Mouse (Mus musculus) bone marrow macrophage, adult 2 months (primary cell): ENCODE data around the gene Ccnd1.

Experiments
- CTCF ChIP-seq: IDR thresholded peaks from 2 replicates; pipeline ENCODE4 v1.5.1; 2012; ENCODE audit warnings: low read depth, mild to moderate bottlenecking, low read length, moderate library complexity
- POLR2A ChIP-seq: IDR thresholded peaks from 2 replicates; pipeline ENCODE4 v1.6.1; 2012; ENCODE audit warnings: mild to moderate bottlenecking, low read depth, low read length, borderline replicate concordance

- TF ChIP-seq CTCF (no peak), POLR2A (no peak)
These were observed 56.6 kb downstream of the Ccnd1 start for GRCm38 (mm10) chr7:144883106-144883505.
